Mouse (Mus musculus) cerebellum, adult 9-10 months (tissue): Measurements from ENCODE around the gene Mybpc3.
A peak's percentile ranks its signal among the peaks of the same experiment; 100 is the strongest.

ENCODE experiments used
- DNase-seq: peaks from one replicate; pipeline ENCODE4 v3.0.0; 2022

The Mybpc3 gene

GRCm38 (mm10) chr2:91176234-91176633 lies 58.3 kb downstream of the Mybpc3 start:
- no peak for DNase-seq

DNA sequence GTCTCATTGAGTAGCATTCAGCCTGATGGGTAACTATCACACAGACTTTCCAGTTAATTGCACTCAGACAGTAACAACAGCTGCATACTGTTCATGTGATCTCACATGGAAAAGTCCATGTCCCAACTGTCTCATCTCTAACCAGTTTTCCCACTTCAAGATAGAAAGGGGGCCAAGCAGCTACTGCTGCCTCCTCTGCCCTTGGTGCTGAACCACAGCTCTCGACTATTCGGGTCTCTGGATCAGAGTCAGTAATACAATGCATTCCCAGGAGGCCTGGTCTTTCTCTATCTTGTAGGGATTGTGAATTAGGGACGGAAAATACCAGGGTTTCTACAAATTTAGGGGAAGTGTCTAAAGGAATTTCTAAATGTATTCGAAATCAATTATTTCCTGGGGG lies 61.9 kb downstream of the Mybpc3 start:
- DNase-seq, result no peak

- DNase-seq, result peak; percentile 72
These were observed 62.8 kb downstream of the Mybpc3 start for GRCm38 (mm10) chr2:91180706-91181105.

- peak; percentile 81 for DNase-seq
These were observed 64.1 kb downstream of the Mybpc3 start for GRCm38 (mm10) chr2:91182016-91182404.

- DNase-seq, result no peak
These were observed 64.6 kb downstream of the Mybpc3 start for GRCm38 (mm10) chr2:91182405-91183147.

DNA sequence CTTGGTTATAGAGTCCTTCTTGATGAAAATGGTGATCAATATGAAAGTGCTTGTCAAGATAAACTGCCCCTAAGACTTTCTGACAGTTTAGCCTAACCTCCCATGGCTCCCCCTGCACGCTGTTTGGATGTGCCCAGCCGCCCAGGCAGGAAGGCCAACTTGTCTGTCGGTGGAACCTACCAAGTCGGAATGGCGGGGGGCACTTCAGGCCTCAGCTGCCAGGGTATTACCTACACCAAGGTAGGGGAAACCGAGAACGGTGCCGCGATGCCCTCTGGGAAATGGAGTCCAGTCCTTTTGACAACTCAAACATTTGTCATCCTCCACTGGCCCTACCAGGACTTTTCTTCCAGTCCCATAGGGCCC lies 65.2 kb downstream of the Mybpc3 start:
- peak; percentile 100 for DNase-seq

DNA sequence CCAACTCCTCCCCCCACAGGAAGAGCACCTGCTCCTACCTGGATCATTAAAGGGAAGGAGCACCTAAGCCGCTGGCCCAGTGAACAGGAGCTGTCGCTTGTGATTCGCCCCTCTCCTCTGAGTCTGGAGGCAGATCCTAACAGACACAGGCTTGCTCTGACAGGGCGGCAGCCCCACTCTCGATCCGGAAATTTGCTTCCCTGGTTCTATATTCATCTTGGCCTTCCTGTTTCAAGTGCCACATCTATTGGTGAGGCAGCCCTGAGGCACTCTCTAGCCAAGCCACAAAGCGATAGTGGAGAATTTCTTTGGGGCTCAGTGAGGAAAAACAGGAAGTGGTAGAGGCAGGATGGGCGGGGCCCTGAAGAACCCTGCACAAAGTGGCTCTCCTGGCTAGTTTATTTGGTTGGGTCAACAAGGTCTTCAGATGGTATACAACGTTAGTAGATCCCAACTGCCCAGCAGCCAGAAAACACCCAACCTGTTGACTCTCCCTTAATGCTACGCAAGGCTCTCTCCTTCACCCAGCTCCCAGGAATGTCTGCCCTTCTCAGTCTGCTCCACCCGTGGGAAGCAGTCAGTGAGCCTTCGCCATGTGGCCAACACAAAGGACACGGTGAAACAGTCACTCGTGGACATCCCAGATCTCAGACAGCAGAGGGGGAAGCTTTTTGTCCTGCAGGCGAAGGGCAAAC lies 65.9 kb downstream of the Mybpc3 start, which contains the start of gene Madd:
Madd (minus strand) TSS at position 127 of the 695 bp plus-strand sequence.
- peak; percentile 63 for DNase-seq
